Mouse (Mus musculus): Measurements from ENCODE around the gene Pclo.

- TF ChIP-seq POLR2A (IDR thresholded peaks at IDR 0.05; ENCODE audit: insufficient read depth, low read depth, low read length) (no peak), CTCF (IDR thresholded peaks at IDR 0.05; ENCODE audit: insufficient read depth, low read depth, low read length) (no peak)
Measured at GRCm38 (mm10) chr5:14575626-14576025, 60.9 kb downstream of the Pclo start.

Measured in olfactory bulb, adult 2 months (tissue).